Mouse (Mus musculus): ENCODE measurements at regions not wholly inside any gene's neighbourhood (a gene's known extent, or its start where the extent isn't known, plus 50 kb on each side); places are given as distances from the start of the nearest gene placed in this dataset.

GRCm38 (mm10) chr13:72198341-72199105 is 235.0 kb upstream of the Irx1 start:
- TF ChIP-seq POLR2A (IDR thresholded peaks at IDR 0.05; ENCODE audit: borderline replicate concordance, extremely low read depth, low read depth, low read length) (no peak), CTCF (IDR thresholded peaks at IDR 0.05; ENCODE audit: insufficient read depth, low read length) (no peak)
